Mouse (Mus musculus) gastrocnemius, postnatal 4 days (tissue): ENCODE data around the gene 2010111I01Rik. TPM values are rescaled to one million over a fixed set of nuclear protein-coding genes. Genes with fewer than 3 reads are reported as not detected.
"Not testable (repeated sequence)": the region's sequence is repeated elsewhere in the genome, so short reads cannot be mapped to it uniquely, and the experiment has no call there.

Experiments used
- DNase-seq, 2 experiments: peaks; one replicate each; pipeline ENCODE4 v3.0.0; 2021 to 2022; ENCODE audit warnings: low spot score in 2 of 2, mixed read lengths in 2 of 2
- total RNA-seq, 2 experiments: library from RNA; stranded (reverse); gene quantifications; 2 replicates each; pipeline ENCODE4 v1.2.3; 2021

Gene 2010111I01Rik
- total RNA-seq, 2 experiments from 2014 or later: 105 to 158 TPM

DNA sequence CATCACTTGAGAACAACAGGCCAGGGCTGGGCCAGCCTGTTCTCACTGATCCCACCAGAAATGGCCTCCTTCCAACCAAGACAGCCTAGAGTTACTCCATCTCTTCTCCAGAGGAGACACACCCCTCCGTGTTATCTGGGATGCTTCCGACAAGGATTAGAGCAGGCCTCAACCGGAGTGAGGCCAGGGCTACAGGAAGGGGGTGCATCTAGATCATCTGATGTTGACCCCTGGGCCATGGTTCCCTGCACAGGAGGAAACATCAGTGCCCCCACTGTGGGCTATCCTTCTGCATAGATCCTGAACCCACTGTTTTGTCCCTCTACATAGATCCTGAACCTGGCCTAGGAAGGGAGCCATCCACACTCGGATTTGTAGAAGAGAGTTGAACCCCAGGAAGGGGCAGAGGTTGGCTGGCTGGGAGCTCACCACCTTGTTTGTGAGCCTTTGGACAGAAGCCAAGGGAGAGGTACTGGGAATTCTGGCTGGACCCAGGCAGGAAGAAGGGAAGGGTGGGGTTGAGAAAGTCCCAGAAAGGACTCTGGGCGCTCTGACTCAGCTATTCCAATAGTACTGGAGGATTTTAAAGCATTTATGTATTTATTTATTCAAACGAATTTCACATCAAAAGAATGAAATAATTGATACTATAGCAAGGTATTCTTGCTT lies 339.6 kb downstream of the 2010111I01Rik start:
- DNase-seq: no peak

DNA sequence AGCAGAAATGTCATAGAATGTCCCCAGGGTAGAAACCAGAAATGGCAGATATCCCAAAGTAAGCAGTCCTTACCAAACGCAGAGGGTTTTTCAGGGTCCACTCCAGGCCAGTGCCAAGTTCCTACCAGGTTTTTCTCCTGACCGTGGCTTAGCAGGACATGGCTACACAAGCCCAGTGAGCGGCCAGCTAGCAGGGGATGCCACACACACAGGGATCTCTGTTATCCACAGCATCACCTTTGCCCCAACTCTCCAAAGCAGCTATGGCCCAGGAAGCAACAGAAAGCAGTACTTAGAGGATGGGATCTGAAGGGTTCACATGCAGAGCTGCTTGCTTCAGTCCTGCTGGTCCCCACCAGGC lies 340.1 kb downstream of the 2010111I01Rik start:
- no peak for DNase-seq

DNA sequence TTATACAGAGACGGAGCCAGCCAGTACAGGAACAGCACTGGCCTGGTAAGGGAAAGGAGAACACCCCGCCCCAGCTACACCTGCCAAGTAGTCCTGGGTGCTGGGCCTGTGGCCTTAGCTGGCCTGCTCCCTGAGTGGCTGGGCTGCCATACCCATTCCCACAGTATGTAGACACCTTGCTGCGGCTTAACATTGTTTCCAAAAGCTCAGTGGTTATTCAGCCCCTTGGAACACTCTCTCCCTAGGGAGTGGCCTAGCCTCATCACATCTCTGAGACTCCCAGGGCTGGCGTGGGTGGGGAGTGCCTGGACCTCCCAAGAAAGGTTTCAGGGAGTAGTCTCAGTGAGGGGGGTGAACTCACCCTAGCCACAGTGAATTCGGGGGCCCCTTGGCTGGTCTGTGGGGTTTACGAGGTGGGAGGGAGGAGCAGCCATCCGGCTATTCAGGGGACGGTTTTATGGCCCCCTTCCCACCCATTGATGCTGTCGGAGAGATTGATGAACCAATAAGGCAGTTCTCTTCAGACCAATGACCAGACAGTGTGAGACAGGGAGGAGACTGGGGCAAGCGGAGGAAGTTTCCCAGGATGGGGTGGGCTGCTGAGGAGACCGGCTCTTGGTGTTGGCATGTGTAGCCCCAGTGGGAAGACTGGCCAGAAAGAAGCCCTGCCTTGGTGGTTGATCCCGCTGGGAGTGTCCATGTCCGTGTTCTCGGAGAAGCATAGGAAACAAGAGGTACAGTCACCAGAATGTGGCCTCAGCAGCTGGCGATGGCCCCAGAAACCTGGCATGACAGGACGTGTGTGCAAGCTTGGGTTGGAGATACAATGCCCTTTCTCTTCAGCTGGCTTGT lies 340.7 kb downstream of the 2010111I01Rik start:
- peak in 1 of 2 experiments; percentile 45 for DNase-seq

DNA sequence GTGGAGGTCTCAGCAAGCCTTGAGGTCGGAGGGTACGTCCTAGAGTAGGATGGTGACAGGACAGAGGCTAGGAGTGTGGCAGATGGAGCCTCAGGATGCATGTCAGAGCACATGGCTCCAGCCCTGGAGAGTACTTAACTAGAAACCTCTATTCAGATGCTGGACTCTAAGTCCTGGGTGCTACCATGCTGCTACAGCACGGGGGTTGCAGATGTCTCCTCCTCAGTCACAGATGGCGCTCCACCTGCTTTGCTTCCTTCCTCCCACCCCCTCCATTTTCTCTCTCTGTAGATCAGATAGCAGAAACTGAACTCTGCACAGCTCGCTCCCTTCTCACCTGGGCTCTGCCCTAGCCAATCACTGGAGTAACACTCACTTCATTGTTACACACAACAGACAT lies 342.1 kb downstream of the 2010111I01Rik start:
- DNase-seq: no peak

DNA sequence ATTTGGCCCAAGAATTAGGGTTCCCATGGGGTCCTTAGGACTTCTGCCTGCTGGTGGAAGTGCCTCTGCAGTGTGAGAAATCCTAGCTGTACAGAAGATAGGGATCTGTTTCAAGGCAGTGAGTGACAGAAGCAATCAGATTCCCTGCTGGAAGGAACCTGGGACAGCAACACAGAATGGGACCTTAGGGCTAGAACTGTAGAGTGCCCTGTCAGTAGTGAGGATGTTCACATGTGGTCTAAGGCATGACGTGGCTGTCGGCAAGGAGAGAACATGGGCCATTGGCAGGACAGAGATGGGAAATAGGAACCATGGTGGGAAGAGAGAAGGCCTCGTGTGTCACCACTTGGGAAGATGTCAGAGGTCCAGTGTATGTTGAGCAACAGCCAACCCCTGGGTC lies 344.9 kb downstream of the 2010111I01Rik start:
- no peak for DNase-seq

DNA sequence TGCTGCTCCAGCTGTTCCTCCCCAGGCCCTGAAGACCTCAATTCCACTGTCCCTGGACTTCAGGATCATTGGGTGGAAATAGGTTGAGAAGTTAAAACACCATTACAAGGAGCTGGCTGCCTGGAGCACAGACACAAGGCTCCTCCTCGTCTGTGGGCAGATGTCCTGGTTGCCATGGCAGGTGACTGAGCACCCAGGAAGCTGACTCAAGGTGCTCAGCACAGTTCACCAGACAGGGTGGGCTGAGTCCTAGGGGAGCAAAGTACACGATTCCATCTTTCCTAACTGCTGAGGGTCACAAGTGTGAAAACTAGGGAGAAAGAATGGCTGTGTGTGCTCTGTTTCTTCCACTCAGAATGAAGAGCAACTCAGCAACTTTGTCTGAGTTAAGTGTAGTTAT lies 346.5 kb downstream of the 2010111I01Rik start:
- DNase-seq: no peak

DNA sequence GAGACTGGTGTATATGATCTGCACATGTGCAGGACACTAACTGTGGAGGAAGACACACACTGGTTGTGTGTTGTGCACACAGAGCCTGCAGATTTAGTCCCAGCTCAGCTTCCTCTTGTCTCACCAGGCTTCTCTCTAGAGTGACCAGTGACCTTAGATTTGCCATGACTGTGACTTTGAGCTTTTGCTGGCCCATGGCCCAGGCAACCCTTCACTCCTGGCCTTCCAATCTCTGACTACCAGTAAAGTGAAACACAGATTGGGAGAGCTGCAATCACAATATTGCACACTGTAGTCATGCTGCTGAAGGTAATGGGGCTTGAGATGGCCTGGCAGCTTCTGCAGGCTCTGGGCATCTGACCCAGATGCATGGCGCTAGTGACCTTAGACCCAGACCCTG lies 348.6 kb downstream of the 2010111I01Rik start:
- DNase-seq: no peak

DNA sequence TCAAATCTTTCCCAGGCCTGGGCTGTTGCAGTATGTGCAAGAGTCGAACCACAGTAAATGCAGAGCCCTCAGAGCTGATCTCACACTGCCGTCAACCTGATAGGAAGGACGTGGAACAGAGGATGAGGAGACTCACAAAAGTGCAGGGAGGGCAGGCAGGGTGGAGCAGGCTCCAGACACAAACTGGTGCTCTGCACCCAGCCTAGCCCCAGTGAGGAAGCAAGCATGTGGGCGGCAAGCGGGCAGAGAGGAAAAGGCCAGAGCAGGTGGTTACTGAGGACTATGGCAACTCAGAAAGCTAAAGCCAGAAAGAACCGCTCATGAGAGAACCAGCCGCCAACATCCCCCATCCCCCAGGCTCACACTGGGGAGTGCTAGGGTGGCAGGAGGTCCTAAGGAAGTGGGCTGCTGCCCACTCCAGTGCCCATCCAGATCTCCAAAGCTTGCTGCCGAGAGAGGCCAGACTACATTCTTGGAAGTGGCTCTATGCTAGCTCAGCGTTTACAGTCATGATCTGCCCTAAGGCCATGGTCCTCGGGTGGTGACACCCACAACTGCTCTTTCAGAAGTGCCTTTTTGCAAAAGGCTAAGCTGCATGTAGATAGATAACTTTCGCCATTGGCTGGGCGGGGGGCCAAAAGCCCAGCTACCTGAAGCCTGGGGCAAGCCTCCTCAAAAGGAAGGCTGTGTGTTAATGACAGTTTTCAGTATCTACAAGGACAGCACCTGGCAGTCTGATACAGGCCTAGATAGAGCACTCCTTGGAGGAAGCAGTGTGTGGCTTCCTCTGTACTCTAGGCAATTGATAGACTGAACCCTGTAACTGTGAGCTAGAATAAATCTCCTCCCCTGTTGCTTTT lies 349.3 kb downstream of the 2010111I01Rik start:
- DNase-seq: no peak

DNA sequence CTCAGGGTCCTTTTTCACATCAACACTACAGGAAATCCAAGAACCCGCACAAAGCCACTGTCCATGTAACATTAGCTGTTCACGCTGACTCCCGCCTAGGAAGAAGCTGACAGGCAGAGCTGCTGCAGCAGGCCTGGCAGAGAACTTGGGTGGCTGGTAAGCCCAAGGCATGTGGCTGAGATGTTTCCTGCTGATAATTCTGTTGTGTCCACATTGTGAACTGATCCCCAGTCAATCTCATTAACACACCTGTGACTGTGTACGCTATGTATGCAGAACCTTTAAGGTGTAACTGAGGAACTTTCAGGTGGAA lies 349.9 kb downstream of the 2010111I01Rik start:
- no peak for DNase-seq

DNA sequence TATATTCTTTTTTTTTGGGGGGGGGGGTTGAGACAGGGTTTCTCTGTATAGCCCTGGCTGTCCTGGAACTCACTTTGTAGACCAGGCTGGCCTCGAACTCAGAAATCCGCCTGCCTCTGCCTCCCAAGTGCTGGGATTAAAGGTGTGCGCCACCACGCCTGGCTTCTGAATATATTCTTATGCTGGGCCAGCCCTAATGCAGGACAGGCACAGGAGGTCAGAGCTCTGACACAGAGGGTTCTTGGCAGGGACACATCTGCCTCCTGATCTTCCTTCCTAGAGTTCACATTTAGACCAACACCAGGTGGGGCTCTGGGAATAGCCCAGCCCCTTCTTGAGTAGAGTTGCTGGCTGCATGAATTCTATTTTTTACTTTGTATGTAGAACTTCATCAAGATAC lies 350.4 kb downstream of the 2010111I01Rik start:
- DNase-seq: not testable (repeated sequence)

DNA sequence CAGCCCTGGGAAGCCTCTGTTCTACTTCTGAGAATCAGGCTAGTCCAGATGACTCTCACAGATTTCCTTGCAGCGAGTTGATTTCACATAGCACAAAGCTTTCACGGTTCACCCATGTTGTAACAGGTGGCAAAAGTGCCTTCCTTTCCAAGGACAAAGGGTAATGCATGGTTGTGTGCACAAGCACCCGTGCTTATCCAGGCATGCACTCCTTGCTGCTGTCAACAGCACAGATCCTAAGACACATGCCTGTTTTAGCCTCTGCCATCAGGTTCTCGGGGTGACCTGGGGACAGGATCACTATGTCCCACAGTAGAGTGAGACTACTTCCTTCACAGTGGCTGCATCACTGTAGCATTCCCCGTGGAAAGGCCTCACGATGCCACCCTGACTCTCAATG lies 351.1 kb downstream of the 2010111I01Rik start:
- no peak for DNase-seq

DNA sequence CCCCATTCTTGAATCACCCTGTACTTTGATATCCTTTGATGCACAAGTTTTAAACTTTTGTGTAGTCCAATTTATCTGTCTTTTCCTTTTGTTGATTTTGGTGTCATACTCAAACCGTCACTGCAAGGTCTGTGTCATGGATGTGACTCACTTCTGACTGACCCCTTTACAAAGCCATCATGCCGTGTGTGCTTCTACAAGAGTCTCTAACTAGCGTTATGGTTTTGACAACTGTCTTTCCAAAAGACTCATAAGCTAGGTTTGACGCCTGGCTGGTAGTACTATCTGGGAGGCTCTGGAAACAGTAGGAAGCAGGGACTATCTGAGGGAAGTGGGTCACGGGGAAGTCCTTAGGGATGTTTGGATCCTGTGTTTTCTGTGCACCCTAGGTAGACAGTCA lies 351.7 kb downstream of the 2010111I01Rik start:
- no peak for DNase-seq

DNA sequence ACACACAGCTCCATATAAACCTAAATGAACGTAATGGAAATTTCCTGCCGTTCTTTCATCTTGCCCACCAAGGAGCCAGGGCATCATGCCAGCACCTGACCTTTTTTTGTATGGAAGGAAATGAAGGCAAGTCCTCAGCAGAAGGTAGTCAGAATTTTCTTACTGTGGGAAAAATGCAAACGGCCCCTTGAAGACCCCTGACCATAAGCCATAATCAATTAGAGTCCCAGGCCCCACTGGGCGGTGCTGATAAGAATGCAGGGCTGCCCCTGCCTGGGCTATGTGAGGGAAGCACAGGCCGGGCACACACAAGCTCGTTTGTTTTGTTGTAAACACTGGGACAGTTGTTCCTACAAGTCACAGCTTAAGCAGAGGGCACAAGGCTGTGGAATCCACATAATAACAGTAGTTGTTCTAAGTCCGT lies 353.0 kb downstream of the 2010111I01Rik start:
- no peak for DNase-seq

DNA sequence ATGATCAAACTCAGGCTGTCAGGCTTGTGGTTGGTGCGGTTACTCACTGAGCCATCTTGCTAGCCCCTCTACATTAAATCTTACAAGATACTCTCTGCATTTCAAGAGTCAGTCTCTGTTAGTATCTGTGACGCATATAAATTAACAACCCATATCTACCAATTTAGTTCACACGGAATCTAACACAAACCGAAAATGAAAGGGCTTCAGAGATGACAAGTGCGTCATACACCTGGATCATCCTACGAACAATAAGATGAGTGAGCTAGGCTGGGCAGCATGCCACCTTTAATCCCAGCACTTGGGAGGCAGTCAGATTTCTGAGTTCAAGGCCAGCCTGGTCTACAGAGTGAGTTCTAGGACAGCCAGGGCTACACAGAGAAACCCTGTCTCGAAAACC lies 355.1 kb downstream of the 2010111I01Rik start:
- DNase-seq: no peak

DNA sequence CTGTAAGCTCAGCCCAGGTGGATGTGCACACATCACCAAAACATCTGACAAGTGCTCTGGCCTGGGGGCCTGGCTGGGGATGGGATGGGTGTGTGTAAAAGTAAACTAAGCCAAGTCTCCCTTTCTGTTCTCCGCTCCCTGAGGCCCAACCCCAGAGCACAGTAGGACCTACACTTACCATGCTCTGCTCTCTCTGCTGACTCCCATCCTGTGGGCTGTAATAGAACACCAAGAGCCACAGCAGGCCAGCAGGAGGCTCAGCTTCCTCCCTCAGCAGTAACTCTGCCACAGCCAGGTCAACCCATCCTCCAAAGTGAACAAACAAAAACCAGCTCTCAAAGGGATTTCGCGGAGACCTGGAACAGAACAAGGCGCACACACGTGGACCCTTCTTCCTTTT lies 357.0 kb downstream of the 2010111I01Rik start:
- no peak for DNase-seq

DNA sequence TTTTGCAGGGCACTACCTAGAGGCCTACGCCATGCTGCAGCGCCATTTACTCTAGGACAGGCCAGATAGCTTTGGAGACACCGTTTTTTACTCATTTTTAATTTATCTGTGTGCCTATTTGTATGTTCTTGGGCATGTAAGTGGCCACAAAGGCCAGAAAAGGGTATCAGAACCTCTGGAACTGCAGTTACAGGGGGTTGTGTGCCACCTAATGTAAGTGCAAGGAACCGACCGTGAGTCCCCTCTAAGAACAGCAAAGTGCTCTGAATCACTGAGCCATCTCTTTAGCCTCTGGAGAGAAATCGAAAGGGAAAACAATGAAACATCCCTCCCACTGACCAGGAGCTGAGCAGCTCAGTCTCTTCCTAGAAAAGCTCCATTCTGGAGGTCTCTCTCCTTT lies 358.1 kb downstream of the 2010111I01Rik start:
- no peak for DNase-seq

DNA sequence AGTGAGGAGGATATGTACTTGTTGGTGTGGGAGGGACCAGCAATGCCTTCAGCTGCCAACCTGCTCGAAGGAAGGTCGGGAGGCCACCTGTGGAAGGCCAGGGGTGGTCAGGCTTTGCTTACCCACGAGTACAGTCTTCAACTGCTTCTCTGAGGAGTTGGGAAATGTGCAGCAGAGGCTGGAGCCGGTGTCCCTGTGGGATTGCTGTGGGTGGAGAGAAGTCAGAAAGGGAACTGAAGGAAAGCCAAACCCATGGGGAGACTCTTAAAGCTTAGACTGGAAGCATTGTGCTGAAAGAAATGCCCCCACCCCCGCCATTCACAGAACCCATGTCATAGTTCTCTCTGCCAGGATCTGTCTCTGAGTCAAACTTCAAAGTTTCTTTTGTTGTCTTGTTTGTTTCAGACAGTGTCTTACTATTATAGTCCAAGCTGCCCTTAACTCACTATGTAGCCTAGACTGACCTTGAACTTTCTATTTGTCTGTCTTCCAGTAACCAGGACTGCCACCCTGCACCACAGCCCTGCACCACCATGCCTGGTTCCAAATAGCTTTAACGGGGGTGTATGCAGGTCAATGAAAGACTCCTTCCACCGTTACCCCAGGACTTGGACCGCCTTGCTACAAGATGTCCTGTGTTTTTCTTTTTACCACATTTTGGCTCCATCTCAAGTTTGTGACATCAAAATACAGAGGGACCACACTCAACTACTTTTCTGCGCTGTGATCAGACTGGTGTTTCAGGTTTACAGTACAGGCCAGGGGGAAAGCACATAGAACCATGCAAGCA lies 358.8 kb downstream of the 2010111I01Rik start:
- no peak for DNase-seq

DNA sequence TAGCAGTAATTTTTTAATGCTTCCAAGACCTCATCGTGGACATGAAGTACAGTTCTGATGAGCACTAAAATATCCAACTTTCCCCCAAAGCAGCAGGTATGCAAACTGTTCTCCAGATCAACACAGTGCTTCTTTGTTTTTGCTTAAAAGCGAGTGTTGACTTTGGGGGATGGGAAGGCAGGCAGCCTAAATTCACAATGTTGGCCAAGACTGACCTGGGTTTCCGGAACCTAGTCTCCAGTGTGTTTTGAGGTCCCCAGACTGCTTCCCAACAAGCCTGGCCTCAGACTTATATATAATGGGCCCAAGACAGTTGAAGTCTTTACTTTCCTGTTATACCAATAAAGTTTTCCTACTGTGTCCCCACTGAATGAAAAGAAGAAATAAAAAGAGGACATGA lies 359.6 kb downstream of the 2010111I01Rik start:
- DNase-seq: no peak

DNA sequence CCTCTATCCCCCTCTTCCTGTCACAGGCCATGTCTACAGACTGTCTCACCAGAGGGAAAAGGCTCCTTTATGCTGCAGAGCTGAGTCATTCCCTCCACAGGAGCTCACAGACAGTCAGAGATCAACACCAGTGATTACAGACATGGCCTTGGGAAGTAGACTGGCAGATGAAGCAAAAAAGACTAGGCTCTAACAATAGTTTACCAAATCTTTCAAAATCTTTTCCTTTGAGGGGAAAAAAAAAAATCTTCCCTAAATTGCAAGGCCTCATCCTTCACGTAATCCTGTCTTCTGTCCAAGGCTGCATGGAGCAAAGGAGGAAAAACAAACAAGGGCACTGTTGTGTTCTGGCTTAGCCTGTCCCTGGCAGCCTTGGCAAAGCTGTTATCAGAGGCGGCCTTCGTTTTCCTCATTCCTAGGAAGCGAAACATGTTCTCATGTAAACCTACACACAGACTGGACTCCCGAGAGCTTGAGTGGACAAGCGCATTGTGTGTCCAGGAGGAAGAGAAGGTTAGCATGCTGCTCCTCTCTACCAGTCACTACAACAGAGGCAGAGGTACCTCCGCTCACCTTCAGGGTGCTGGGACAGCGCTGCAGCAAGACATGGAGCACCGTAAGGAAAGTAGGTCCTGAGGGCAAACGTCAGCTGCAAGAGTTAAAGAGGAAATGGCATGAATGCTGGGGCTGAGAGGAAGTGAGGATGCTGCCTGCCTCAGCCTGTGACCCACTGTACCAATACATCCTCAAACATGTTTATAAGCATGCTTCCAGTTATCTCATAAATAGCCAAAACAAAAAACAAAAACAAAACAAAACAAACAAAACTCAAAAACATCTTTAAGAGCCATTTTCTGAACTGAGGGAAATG lies 360.5 kb downstream of the 2010111I01Rik start:
- DNase-seq: no peak

DNA sequence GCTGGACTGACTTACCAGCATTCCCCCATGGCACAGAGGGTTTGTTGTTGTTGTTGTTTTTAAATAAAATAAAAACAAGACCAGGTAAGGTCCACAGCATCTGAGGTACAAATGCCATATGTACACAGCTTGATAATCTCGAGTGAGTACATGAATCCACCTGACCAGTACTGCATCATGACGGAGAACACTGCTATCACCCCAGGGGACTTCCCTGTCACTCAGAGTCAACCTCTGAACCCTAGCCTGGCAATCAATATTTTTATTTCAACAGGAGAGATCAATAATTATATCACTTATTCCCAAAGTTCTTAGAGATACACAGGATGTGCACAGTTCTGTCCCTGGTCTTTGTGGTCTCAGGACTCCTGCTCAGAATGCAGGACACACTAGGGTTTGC lies 361.3 kb downstream of the 2010111I01Rik start:
- DNase-seq: no peak
